Mouse (Mus musculus): ENCODE measurements at regions not wholly inside any gene's neighbourhood (a gene's known extent, or its start where the extent isn't known, plus 50 kb on each side); places are given as distances from the start of the nearest gene placed in this dataset.

GRCm38 (mm10) chr10:125685130-125685529 is 280.8 kb upstream of the Lrig3 start:
- TF ChIP-seq CTCF (IDR thresholded peaks at IDR 0.05; ENCODE audit: extremely low read depth, insufficient read depth, insufficient read length, insufficient replicate concordance) (no peak), POLR2A (IDR thresholded peaks at IDR 0.05; ENCODE audit: low read depth, low read length) (no peak)

Measured in spleen, adult 2 months (tissue).